In genomic region chr1:161962465-161963377, GRCm38 (mm10) we compare ENCODE assay signal across 9 mouse cellular contexts. TPM values are rescaled to one million over a fixed set of nuclear protein-coding genes. Genes with fewer than 3 reads are reported as not detected.
DNase-seq lines count a peak whose midpoint lies in the region; TF ChIP-seq lines count a peak whose summit lies in the region.
"Had no signal": no experiment of that assay in that cellular context is flagged by ENCODE, and none has a peak within 500 bp of the region (broad histone marks: within the 10 kb centered on the region; RNA-seq: fewer than 3 reads in every experiment).

No protein-coding gene starts in this region.

- no peaks in the 10 kb centered on the region for H3K27me3 ChIP-seq in E14TG2a.4 (ENCODE audit: insufficient read depth, low read length)

- TF ChIP-seq CTCF in E14TG2a.4 (conservative IDR thresholded peaks at IDR 0.05; ENCODE audit: low read length) = peak; percentile 50
- TF ChIP-seq CTCF in embryonic fibroblast, embryonic 13.5 days (IDR thresholded peaks at IDR 0.05; ENCODE audit: borderline replicate concordance, insufficient read depth, low read length) = peak; percentile 14; the same call in 1 of the 2 replicates

- DNase-seq in cerebellum, postnatal 10 days = peak; percentile 58 to 66
- no peak for DNase-seq in cerebellum, adult 9-10 months
- DNase-seq in kidney, postnatal 4 days = peak; percentile 32 to 60
- DNase-seq in naive thymus-derived CD4-positive, alpha-beta T cell, adult 2 months (ENCODE audit: low read depth) = peak; percentile 61
- DNase-seq in ovary, postnatal 10 days (ENCODE audit: low spot score) = no peak
- DNase-seq in layer of hippocampus, adult 18-20 months (ENCODE audit: low spot score in 2 of 2) = no peak

- no peak overlapping the region for H3K4me3 ChIP-seq in E14TG2a.4 (replicated peaks; ENCODE audit: low read length)
- no peak overlapping the region for H3K4me3 ChIP-seq in embryonic fibroblast, embryonic 13.5 days (ENCODE audit: insufficient read depth, low read length)

- H3K4me1 ChIP-seq in E14TG2a.4 (replicated peaks; ENCODE audit: low read depth, low read length) = peaks cover 9% of the 10 kb centered on the region
- no peaks in the 10 kb centered on the region for H3K4me1 ChIP-seq in embryonic fibroblast, embryonic 13.5 days (ENCODE audit: control insufficient read depth, insufficient read depth, low read length)

- no peak for TF ChIP-seq POLR2A in embryonic fibroblast, embryonic 13.5 days (IDR thresholded peaks at IDR 0.05; ENCODE audit: low read depth, low read length)

- no peak overlapping the region for H3K27ac ChIP-seq in embryonic fibroblast, embryonic 13.5 days (ENCODE audit: insufficient read depth, low read length)

- H3K36me3 ChIP-seq in E14TG2a.4 (ENCODE audit: insufficient read depth, low read length) = no peaks in the 10 kb centered on the region

- no peaks in the 10 kb centered on the region for H3K9me3 ChIP-seq in E14TG2a.4 (ENCODE audit: low read length)

RNA-seq across cellular contexts. Expression of gene Pigc, which starts 6.3 kb away (rescaled TPM):
- polyA plus RNA-seq in embryonic fibroblast, embryonic 13.5 days (2011; ENCODE audit: insufficient read length, low read depth, missing spikeins) = 31.0 and 38.6 TPM in 2 replicates
- 10 to 100 TPM; 13.7 to 14.4 TPM for total RNA-seq in layer of hippocampus, adult 18-20 months (2021)

RNA-seq across cellular contexts. Expression of gene 4930558K02Rik, which starts 16.7 kb away (rescaled TPM):
- polyA plus RNA-seq in embryonic fibroblast, embryonic 13.5 days (2011; ENCODE audit: insufficient read length, low read depth, missing spikeins) = not detected in 2 replicates
- total RNA-seq in layer of hippocampus, adult 18-20 months (2021) = not detected
- polyA plus RNA-seq: large intestine, adult 2 months had no signal

Comparison
In these comparisons a context has a peak if more than half of its experiments do, and no peak if none do; other contexts are left out.
1. DNase-seq: peak in cerebellum, postnatal 10 days (2 of 2), kidney, postnatal 4 days (2 of 2) and naive thymus-derived CD4-positive, alpha-beta T cell, adult 2 months (single experiment); none in cerebellum, adult 9-10 months (single experiment), ovary, postnatal 10 days (single experiment) and layer of hippocampus, adult 18-20 months (0 of 2).